Mouse (Mus musculus): ENCODE data around the gene Zfp541.

DNA sequence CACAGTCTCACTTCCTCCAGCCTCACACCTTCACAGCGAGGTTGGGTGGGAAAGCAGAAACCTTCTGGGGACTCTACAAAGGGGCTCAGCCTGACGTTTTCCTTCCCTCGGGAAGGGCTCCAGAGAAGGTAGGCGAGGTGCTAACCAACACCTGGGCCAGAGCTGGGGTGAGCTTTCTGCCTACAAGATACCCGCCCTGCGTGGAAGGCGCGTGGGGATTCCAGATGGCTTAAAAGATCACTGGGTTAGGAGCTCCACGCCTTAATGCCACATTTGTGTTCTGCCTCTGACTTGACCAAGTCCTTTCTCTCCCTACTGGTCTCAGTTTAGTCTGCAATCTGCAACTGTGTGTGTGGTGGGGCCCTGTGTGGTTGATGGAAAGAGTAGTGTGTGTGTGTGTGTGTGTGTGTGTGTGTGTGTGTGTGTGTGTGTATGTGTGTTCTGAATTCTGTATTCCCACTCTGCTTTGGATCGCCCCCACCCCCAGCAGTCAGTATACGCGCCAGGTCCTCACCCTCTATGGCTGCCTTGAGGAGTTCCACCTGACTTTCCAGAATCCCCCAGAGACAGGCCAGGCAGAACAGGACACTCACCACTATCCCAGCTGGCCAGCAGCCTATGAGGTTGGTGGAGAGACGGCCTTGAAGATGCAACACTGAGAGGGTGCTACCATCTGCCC lies 69.5 kb downstream of the Zfp541 start:
- TF ChIP-seq CTCF (IDR thresholded peaks at IDR 0.05; ENCODE audit: control insufficient read depth, insufficient read depth, insufficient read length), result no peak
- no peak for TF ChIP-seq MYOG (IDR thresholded peaks at IDR 0.05; ENCODE audit: control insufficient read depth, extremely low read depth, insufficient read length)
- TF ChIP-seq MAX (IDR thresholded peaks at IDR 0.05), result no peak
- TF ChIP-seq CEBPB (IDR thresholded peaks at IDR 0.05; ENCODE audit: low read depth), result no peak
- no peak for TF ChIP-seq MYOD1 (IDR thresholded peaks at IDR 0.05; ENCODE audit: control insufficient read depth, insufficient read length, low read depth)
- TF ChIP-seq USF1 (IDR thresholded peaks at IDR 0.05; ENCODE audit: low read depth), result no peak
- TF ChIP-seq FOSL1 (IDR thresholded peaks at IDR 0.05; ENCODE audit: insufficient read depth, low read length, poor library complexity, severe bottlenecking), result no peak

Measured in C2C12 (cell line).